ENCODE assay signal across 23 mouse cellular contexts in the genomic region with DNA sequence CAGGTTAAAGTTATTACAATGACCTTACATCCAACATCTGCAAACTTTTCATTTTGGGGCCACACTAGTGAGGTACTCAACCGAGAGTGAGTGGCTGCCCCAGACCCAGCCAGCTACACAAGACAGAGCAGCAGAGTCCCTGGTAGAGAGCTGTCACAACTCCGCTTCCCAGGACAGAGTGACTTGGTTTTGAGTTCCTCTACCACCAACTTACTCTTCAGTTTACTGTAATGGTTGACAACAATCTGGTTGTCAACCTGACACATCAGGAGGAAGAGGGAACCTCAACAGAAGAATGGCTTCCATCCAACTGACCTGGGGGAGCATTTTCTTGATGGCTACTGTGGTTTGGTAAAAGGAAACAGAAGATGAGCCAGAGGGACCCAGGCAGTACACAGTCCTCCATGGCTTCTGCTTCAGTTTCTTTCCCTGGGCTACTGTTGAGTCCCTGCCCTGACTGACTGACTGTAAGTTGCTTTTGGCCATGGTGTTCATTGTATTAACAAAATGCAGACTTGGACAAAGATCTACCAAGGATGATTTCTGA.
"Had no signal": no experiment of that assay in that cellular context is flagged by ENCODE, and none has a peak within 500 bp of the region (broad histone marks: within the 10 kb centered on the region; RNA-seq: fewer than 3 reads in every experiment).

No protein-coding gene starts in this region.

- H3K27me3 ChIP-seq: kidney, embryonic 15.5 days; limb, embryonic 13.5 days; liver, embryonic 12.5 days; liver, embryonic 15.5 days; lung, embryonic 15.5 days; midbrain, embryonic 13.5 days; neural tube, embryonic 12.5 days; neural tube, embryonic 15.5 days; stomach, embryonic 15.5 days had no signal

- H3K4me3 ChIP-seq: kidney, embryonic 15.5 days; layer of hippocampus, adult 2 months; limb, embryonic 10.5 days; limb, embryonic 13.5 days; liver, embryonic 12.5 days; liver, embryonic 15.5 days; lung, embryonic 15.5 days; midbrain, embryonic 13.5 days; neural tube, embryonic 12.5 days; neural tube, embryonic 15.5 days; stomach, embryonic 15.5 days had no signal

- ATAC-seq: liver, embryonic 12.5 days; midbrain, embryonic 13.5 days had no signal

- H3K4me2 ChIP-seq: kidney, embryonic 15.5 days; limb, embryonic 13.5 days; liver, embryonic 12.5 days; liver, embryonic 15.5 days; lung, embryonic 15.5 days; midbrain, embryonic 13.5 days; neural tube, embryonic 12.5 days; neural tube, embryonic 15.5 days; stomach, embryonic 15.5 days had no signal

- H3K27ac ChIP-seq: kidney, embryonic 15.5 days; layer of hippocampus, adult 2 months; limb, embryonic 10.5 days; limb, embryonic 13.5 days; liver, embryonic 12.5 days; liver, embryonic 15.5 days; lung, embryonic 15.5 days; midbrain, embryonic 13.5 days; neural tube, embryonic 12.5 days; neural tube, embryonic 15.5 days; stomach, embryonic 15.5 days had no signal

- H3K4me1 ChIP-seq: limb, embryonic 10.5 days; limb, embryonic 13.5 days; lung, embryonic 15.5 days; stomach, embryonic 15.5 days had no signal

- H3K9ac ChIP-seq: kidney, embryonic 15.5 days; limb, embryonic 13.5 days; liver, embryonic 12.5 days; liver, embryonic 15.5 days; lung, embryonic 15.5 days; midbrain, embryonic 13.5 days; neural tube, embryonic 12.5 days; neural tube, embryonic 15.5 days; stomach, embryonic 15.5 days had no signal

- DNase-seq: kidney, adult 11 months; kidney, adult 8-10 months; kidney, postnatal 10 days; layer of hippocampus, adult 9-11 months; liver; lung, adult 18-20 months; lung, postnatal 10 days; lung, postnatal 36 days; retina, postnatal 1 day; right cerebral cortex, postnatal 25 days; spleen, adult 18-20 months; thymus, postnatal 25 days had no signal

- H3K9me3 ChIP-seq: limb, embryonic 10.5 days; liver, embryonic 15.5 days; lung, embryonic 15.5 days; midbrain, embryonic 13.5 days; neural tube, embryonic 12.5 days; neural tube, embryonic 15.5 days; stomach, embryonic 15.5 days had no signal

- H3K36me3 ChIP-seq: lung, embryonic 15.5 days; midbrain, embryonic 13.5 days; neural tube, embryonic 12.5 days; neural tube, embryonic 15.5 days; stomach, embryonic 15.5 days had no signal
